Mouse (Mus musculus) monocyte, adult 2 months (primary cell): ENCODE measurements around the gene Caskin2.

ENCODE experiments used
- DNase-seq, 2 experiments: peaks; one replicate each; pipeline ENCODE4 v3.0.0; 2022; ENCODE audit warnings: low spot score in 2 of 2, low read depth in 1 of 2

The Caskin2 gene

GRCm38 (mm10) chr11:115831518-115831917 lies 18.1 kb upstream of the Caskin2 start:
- no peak for DNase-seq

GRCm38 (mm10) chr11:115830550-115831325 lies 17.3 kb upstream of the Caskin2 start:
- no peak for DNase-seq

DNA sequence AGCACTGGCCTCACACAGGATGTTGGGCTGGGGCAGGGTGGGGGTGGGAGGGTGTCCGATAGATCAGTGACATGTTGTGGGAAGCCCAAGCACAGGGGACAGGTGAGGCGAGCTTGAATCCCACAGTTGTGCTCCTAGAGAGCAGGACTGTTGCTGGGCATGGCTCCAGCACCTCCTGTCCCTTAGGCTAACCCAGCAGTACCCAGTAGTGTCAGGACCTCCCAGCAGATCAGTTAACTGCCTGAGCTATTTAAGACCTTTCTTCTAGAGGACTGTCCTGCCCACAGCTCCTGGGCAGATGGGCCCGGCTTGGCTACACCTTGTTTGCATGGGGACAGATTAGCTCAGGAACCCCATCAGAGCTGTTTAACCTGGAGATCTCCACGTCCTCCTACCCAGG lies 15.6 kb upstream of the Caskin2 start:
- no peak for DNase-seq

DNA sequence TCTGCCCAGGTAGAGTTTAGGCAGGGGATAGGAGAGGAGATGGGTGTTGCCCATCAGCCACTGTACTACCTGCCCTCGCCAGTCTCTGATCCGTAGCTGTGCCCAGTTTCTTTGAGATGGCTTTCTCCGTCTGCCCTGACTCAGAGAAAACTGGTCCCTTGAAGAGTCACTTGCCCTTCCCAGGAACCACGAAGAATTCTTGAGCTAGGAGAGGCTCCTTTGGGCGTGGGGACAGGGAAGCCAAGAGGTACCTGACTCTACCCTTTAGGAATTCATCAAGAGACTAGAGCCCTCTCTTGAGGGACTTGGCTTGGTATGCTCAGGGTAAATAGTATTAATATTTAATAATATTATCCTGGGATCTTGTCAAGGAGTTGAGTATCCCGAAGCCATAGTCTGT lies 14.2 kb upstream of the Caskin2 start:
- DNase-seq: no peak

DNA sequence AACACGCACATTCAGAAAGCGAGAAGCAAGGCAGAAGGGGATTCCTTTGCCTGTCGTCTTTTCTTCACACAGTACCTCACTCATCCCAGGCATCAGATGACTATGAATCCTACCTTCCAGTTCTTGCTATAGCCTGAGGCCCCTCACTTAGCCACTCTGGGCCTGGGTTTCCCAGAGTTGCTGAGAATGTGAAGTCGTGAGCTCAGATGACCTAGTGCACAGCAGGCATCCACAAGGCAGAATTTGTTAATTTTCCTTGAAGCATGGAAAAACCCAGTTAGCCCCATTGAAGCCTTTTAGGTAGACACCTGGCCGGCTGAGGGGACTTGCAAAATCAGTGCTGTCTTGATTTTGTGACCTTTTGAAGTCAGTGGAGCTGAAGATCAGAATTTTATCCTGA lies 13.0 kb upstream of the Caskin2 start:
- DNase-seq: no peak

- no peak for DNase-seq
Observed at GRCm38 (mm10) chr11:115824813-115825212, 11.4 kb upstream of the Caskin2 start.

DNA sequence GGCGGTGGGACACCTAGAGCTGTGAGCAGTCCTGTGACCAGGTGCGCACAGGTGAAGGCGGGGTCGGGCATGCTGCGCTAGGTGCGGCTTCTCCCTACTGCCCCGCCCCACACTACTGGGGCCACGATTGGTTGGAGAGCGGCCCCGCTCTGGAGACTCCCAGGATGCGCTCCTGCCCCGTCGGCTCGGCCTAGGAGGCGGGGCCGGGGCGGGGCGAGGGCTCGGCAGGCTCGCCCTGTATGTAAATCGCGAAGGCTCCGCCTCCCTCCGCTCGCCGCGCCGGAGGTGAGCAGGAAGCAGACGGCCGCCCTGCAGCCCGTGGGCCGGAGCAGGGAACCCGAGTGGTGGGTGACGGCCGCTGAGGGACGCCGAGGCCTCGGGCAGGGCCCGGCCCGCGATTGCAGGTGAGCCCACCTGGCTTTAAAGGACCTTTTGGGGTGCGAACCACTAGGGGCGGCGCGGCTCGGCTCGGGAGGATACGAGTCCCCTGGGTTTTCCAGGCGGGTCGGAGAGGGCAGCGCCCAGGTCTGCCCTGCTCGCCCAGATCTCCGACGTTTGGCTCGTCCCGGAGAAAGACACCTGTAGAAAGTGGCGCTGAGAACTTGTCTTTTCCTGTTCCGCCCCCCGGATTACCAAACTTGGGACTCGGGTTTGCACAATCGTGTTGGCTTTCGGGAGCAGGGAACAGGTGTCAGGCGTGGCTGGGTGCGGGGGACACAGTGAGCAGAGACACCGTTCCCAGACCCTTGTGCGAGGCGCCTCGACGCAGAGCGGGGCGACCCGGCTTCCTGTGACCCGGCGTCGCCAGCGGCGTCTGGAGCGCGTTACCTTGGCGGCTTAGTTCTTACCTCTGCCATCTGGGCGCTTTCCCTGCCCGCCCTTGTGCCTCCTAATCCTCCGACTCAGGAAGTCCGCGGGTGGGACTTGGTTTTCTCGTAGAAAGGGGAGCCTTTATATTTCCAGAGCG lies 10.6 kb upstream of the Caskin2 start, which contains the start of gene Llgl2:
Gene Llgl2 (plus strand): TSS at position 276 of the 967 bp plus-strand sequence.
- DNase-seq: peak in 1 of 2 experiments; percentile 58

- no peak for DNase-seq
Observed at GRCm38 (mm10) chr11:115821001-115821400, 7.6 kb upstream of the Caskin2 start.

DNA sequence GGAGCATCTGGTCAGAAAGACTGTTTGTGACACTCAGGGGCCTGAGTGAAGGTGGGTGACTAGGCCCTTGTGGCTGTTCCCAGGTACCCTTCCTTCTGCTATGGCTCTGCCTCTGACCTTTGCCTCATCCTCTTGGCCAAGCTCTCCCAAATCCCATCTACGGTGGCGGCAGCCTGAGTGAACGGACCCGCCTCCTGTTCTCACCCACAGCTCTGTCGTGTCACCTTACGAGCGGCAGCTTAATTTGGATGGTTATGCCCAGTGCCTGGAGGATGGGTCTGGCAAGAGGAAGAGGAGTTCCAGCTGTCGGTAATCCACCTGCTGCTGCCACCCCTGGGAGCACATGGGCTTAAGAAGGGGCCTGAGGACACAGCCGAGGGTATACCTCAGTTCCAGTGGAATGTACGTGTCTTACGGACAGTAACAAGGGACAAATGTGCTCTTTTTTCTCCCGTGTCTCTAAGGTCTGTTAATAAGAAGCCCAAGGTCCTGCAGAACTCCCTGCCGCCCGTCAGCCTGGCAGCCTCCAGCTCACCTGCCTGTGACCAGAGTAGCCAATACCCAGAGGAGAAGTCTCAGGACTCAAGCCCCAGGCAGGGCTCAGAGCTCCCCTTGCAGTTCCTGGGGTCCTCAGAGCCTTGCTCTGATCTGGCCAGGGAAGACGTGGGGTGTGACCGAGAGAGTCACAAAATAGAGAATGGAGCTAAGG lies 6.6 kb upstream of the Caskin2 start:
- DNase-seq: no peak

- no peak for DNase-seq
Observed at GRCm38 (mm10) chr11:115817331-115817730, 3.9 kb upstream of the Caskin2 start.

GRCm38 (mm10) chr11:115814605-115815450 lies 1.4 kb upstream of the Caskin2 start, which contains the start of gene Tsen54:
Gene Tsen54, plus strand, starts transcription at chr11:115814724.
- DNase-seq: peak; percentile 45 to 72

GRCm38 (mm10) chr11:115812533-115813420 lies 662 bp downstream of the Caskin2 start:
- no peak for DNase-seq

DNA sequence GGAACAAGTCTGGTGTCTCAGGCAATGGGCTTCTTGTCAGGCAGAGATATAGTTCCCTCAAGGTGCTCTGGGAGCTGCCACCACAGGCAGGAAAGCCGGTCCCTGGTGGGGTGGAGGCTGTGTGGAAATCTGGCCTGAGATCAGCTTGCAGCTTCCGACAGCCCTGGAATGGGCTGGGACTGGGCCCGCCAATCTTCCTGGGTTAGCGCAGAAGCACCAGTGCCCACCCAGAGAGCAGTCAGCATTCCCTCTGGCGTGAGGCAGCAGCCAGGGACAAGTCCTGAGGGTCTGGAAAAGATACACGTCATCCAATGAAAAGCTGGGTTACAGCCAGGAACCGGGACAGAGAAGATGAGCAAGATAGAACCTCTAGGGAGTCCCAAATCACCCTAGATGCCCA lies 1.3 kb downstream of the Caskin2 start:
- no peak for DNase-seq

DNA sequence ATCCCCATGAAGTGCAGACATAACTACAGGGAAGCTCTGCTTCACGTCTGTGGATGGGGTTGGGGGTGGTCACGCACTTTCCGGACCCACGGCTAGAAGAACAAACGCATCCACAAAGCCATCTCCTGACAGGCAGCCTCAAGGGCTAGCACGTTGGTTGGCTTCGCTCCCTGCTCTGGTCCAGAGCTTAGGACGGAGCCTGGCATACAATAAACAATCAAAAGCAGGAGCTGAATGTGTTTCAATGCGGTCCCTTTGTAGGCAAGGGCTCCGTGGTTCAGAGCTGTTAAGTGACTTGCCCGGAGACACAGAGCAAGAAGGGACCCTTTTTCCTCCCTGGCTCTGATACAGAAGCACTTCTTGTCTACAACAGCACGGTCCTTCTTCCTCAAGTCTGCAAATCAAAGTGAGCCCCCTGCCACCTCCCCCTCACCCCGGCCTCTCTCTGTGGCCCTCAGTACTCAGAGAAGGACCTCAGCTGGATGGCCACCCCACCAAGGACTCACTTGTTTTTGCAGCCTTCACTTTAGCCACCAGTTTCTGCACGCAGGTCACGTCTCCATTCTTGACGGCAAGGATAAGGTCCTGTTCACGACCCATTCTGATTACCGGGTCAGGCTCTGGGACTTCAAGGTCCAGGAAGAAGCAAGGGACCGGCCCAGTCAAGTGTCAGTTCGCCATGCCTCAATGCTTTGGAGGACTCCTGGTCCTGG lies 1.9 kb downstream of the Caskin2 start:
- no peak for DNase-seq

DNA sequence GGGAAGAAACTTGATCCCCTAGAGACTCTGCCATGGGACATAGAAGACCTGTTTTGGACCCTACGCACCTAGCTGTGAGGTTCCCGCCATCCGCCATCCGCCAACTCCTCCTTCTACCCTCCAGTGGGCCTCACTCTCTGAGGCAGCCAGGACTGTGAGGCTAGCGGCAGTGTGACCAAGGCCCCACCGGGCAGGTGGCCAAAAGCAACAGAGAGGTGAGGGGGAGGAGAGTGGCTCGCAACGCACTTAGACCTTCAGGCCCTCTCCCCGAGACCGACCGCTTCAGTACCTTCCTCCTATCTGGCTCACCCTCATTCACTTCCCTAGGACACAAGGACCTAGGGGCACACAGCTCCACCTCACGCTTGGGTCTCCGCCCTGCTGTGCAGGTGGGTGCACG lies 3.1 kb downstream of the Caskin2 start:
- no peak for DNase-seq

GRCm38 (mm10) chr11:115809311-115809781 lies 4.1 kb downstream of the Caskin2 start:
- DNase-seq: no peak

DNA sequence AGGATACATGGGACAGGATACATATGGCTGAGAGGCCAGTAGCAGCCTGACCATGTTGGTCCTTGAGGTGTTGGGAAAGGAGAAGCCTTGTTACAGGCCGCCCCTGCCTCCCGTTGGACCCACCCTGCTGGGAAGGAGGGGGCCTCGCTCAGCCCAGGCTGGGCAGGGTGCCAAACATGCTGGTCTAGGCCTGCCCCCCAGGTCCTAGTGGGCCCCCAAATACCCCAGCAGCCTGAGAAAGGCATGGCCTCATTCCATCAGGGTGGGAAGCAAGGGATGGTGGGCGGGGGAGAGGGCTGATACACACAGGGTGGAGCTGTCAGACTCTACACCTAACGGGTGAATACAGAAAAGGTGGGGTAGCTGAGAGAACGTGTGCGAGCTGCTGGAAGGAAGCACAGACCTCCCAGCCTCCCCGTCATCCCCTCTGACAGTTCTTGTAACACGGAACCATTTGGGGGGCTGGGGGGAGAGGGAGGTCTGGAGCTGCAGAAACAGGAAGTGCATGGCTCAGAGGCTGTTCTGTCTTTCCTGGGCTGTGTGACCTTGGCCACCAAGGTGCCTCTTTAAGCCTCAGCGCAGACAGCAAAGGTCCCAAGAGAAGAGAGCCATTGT lies 4.6 kb downstream of the Caskin2 start:
- DNase-seq: no peak

DNA sequence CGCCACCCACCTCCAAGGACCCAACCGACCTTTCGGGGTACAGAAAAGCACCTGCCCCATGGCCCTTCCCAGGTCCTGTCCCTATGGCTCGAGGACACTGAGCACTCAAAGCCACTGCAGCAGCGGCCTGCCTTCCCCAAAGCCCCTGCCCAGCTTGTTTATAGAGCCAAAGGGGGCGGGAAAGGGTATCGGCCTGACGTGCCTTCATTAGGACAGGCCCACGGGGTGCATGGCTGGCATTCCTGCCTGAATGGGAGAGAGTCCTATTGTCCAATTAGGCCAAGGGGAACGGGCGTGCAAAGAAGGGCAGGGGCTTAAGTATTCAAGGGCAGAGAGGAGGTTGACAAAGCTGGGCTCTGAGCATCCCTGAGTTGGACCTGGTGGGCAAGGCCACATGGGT lies 5.5 kb downstream of the Caskin2 start:
- no peak for DNase-seq
